Mouse (Mus musculus) neural tube, embryonic 14.5 days (tissue): ENCODE measurements around the gene Iqcg. TPM values are rescaled to one million over a fixed set of nuclear protein-coding genes. Genes with fewer than 3 reads are reported as not detected.

Experiments
- ATAC-seq: fragments of 200-750 bp; cut with Nextera tagmentation; 2 replicates; pipeline ENCODE4 v1.8.0; 2017; ENCODE audit warnings: low read depth, mild to moderate bottlenecking, moderate TSS enrichment, moderate library complexity
- H3K27ac ChIP-seq: fragments of 300-500 bp; sonication (generic); 2 replicates; pipeline ENCODE4 v1.5.1; 2014; ENCODE audit warnings: low read depth, mild to moderate bottlenecking, control low read depth, low read length, moderate library complexity, mixed read lengths
- H3K27me3 ChIP-seq: fragments of 300-500 bp; sonication (generic); 2 replicates; pipeline ENCODE4 v1.6.1; 2014; ENCODE audit warnings: low read length; ENCODE audit not compliant: control insufficient read depth, insufficient read depth
- H3K36me3 ChIP-seq: fragments of 300-500 bp; sonication (generic); 2 replicates; pipeline ENCODE4 v1.6.1; 2014; ENCODE audit warnings: low read length, mixed read lengths; ENCODE audit not compliant: control insufficient read depth, insufficient read depth
- H3K4me1 ChIP-seq: fragments of 300-500 bp; sonication (generic); 2 replicates; pipeline ENCODE4 v1.6.1; 2014; ENCODE audit warnings: low read length; ENCODE audit not compliant: control insufficient read depth, insufficient read depth
- H3K4me2 ChIP-seq: fragments of 300-500 bp; sonication (generic); 2 replicates; pipeline ENCODE4 v1.6.1; 2014; ENCODE audit warnings: mild to moderate bottlenecking, low read depth, low read length, control low read depth
- H3K4me3 ChIP-seq: fragments of 300-500 bp; sonication (generic); 2 replicates; pipeline ENCODE4 v1.5.1; 2014; ENCODE audit warnings: low read depth, low read length, control low read depth, mixed read lengths
- H3K9ac ChIP-seq: fragments of 300-500 bp; sonication (generic); replicated peaks from 2 replicates; pipeline ENCODE4 v1.6.1; 2014; ENCODE audit warnings: low read depth, mild to moderate bottlenecking, control low read depth, low read length, mixed read lengths
- H3K9me3 ChIP-seq: fragments of 300-500 bp; sonication (generic); 2 replicates; pipeline ENCODE4 v1.6.1; 2016; ENCODE audit warnings: low read length; ENCODE audit not compliant: control insufficient read depth
- WGBS: fragments of 180-500 bp; shearing (Covaris S2); extraction: QIAGEN DNeasy Blood & Tissue Kit; methylation state at CpG from one replicate; pipeline ENCODE4 v1.1.7; 2014; 5-methylcytosine and 5-hydroxymethylcytosine counted together
- polyA plus RNA-seq: library from polyadenylated mRNA; unstranded; fragments of >200 nt; fragmentation: Nextera tagmentation; extraction: Ambion mirVana; gene quantifications from 2 replicates; pipeline ENCODE4 v1.2.1, GENCODE M21; 2014

Iqcg gene
- polyA plus RNA-seq, 1 experiment from 2014 or later = 5.8 TPM

- H3K36me3 ChIP-seq = no peaks in the 10 kb centered on the region
- WGBS = 69% methylated on average over 1 of the region's 1 CpGs
- H3K4me3 ChIP-seq = no peak overlapping the region
- H3K9me3 ChIP-seq = no peaks in the 10 kb centered on the region
- no peaks in the 10 kb centered on the region for H3K27me3 ChIP-seq
- no peak overlapping the region for H3K27ac ChIP-seq
- H3K4me2 ChIP-seq = no peak overlapping the region
- ATAC-seq = no peak
- H3K9ac ChIP-seq = no peak overlapping the region
- no peaks in the 10 kb centered on the region for H3K4me1 ChIP-seq
Measured at GRCm38 (mm10) chr16:33042682-33043081, 13.3 kb downstream of the Iqcg start.

- Histone ChIP-seq H3K4me1 (no peaks in the 10 kb centered on the region), H3K9ac (no peak overlapping the region), H3K4me3 (no peak overlapping the region), H3K9me3 (no peaks in the 10 kb centered on the region), H3K4me2 (no peak overlapping the region), H3K36me3 (no peaks in the 10 kb centered on the region), H3K27me3 (no peaks in the 10 kb centered on the region), H3K27ac (no peak overlapping the region)
- 85% methylated on average over 4 of the region's 4 CpGs for WGBS
- ATAC-seq = no peak
Measured at GRCm38 (mm10) chr16:33036006-33036405, 20.0 kb downstream of the Iqcg start.

DNA sequence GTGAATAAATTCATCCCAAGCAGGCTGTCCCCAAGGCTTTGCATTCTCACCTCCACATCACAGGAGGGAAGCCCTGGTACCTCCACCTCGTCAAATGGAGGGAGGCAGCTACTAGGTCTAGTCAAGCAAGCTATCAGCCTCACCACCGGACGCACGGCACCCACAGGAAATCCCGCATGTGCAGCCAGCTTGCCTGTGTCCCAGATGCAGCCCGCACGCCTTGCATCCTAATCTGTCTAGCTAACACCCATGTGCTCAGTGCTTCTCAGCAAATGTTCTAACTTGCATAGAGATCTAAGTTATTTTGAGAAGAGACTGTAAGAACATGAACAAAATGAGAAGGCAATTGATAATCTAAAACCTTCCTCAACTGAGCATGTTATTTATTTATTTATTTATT, 29.7 kb downstream of the Iqcg start:
- WGBS = 92% methylated on average over 7 of the region's 7 CpGs
- Histone ChIP-seq H3K9me3 (no peaks in the 10 kb centered on the region), H3K27ac (no peak overlapping the region), H3K27me3 (no peaks in the 10 kb centered on the region), H3K4me1 (no peaks in the 10 kb centered on the region), H3K4me3 (no peak overlapping the region), H3K4me2 (no peak overlapping the region), H3K9ac (no peak overlapping the region), H3K36me3 (no peaks in the 10 kb centered on the region)
- ATAC-seq = no peak

GRCm38 (mm10) chr16:33024456-33025104, 31.4 kb downstream of the Iqcg start:
- no peaks in the 10 kb centered on the region for H3K27me3 ChIP-seq
- H3K9me3 ChIP-seq = no peaks in the 10 kb centered on the region
- no peak overlapping the region for H3K4me2 ChIP-seq
- H3K27ac ChIP-seq = no peak overlapping the region
- H3K36me3 ChIP-seq = no peaks in the 10 kb centered on the region
- no peak overlapping the region for H3K4me3 ChIP-seq
- ATAC-seq = no peak
- WGBS = 75% methylated on average over 8 of the region's 8 CpGs
- H3K4me1 ChIP-seq = no peaks in the 10 kb centered on the region
- H3K9ac ChIP-seq = no peak overlapping the region

- H3K4me3 ChIP-seq = no peak overlapping the region
- no peak overlapping the region for H3K9ac ChIP-seq
- 5% methylated on average over 4 of the region's 4 CpGs for WGBS
- no peaks in the 10 kb centered on the region for H3K4me1 ChIP-seq
- H3K9me3 ChIP-seq = no peaks in the 10 kb centered on the region
- no peak overlapping the region for H3K4me2 ChIP-seq
- no peaks in the 10 kb centered on the region for H3K27me3 ChIP-seq
- no peak overlapping the region for H3K27ac ChIP-seq
- H3K36me3 ChIP-seq = no peaks in the 10 kb centered on the region
- ATAC-seq = peak; percentile 51; the same call in 1 of the 2 replicates
Measured at GRCm38 (mm10) chr16:33023750-33024149, 32.3 kb downstream of the Iqcg start.

GRCm38 (mm10) chr16:33021381-33021780, 34.6 kb downstream of the Iqcg start:
- Histone ChIP-seq H3K9me3 (no peaks in the 10 kb centered on the region), H3K27ac (no peak overlapping the region), H3K9ac (no peak overlapping the region), H3K4me1 (no peaks in the 10 kb centered on the region), H3K27me3 (no peaks in the 10 kb centered on the region), H3K36me3 (no peaks in the 10 kb centered on the region; the same call in 1 of the 2 replicates), H3K4me2 (no peak overlapping the region), H3K4me3 (no peak overlapping the region)
- no peak for ATAC-seq
- 84% methylated on average over 3 of the region's 3 CpGs for WGBS

DNA sequence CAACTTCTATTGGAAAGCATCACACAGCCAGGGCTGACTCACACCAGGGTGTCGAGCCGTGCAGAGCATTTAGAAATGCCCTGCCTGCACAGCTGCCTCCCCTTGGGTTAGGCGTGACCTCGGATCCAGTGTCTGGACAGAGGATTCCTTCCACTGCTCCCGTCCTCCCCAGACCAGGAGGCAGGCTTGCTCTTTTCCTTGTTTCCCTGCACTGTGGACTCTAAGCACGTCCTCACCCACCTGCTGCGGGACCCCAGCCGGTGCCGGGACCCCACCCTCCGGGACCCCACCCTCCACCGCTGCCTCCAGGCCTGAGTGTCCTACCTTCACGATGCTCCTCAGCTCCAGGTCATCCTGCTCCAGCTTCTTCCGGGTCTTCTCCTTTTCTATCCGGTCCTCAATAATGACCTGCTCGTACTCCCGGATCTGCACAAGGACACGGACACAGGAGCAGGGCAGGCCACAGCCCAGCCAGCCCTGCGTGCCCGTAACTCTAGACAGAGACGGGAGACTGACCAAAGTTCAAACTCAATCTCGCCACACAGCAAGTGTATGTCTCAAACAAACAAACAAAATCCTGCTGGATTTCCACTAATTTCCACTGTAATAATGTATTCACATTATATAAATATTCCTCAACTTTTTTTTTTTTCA, 36.8 kb downstream of the Iqcg start:
- H3K9ac ChIP-seq = no peak overlapping the region
- H3K27ac ChIP-seq = no peak overlapping the region
- H3K27me3 ChIP-seq = no peaks in the 10 kb centered on the region
- no peak for ATAC-seq
- no peaks in the 10 kb centered on the region for H3K4me1 ChIP-seq
- 77% methylated on average over 21 of the region's 21 CpGs for WGBS
- H3K4me2 ChIP-seq = no peak overlapping the region
- no peak overlapping the region for H3K4me3 ChIP-seq
- H3K36me3 ChIP-seq = peaks cover 1% of the 10 kb centered on the region; the same call in 1 of the 2 replicates
- H3K9me3 ChIP-seq = no peaks in the 10 kb centered on the region

DNA sequence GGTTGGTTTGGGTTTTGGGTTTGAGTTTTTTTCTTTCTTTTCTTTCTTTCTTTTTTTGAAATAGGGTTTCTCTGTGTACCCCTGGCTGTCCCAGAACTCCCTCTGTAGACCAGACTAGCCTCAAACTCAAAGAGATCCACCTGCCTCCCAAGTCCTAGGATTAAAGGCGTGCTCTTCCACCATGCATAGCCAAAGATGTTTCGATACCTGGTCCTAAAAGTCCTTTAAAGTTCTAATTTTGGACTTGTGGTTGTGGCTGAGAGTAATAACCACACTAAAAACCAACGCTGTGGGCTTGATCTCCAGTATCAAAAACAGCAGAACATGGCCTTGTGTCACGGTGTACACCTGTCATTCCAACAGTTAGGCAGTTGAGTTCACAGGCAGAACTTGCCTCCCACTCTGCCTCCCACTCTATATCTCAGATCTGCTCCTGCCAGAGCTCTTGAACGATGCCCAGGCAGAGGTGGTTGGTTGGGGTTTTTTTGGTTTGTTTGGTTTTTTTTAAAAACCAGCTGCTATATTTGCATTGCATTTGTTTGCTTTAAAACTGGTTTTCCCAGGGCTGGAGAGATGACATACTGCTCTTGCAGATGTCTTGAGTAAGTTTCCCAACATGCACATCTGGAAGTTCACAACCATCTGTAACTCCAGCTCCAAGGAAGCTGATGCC, 38.2 kb downstream of the Iqcg start:
- 94% methylated on average over 5 of the region's 5 CpGs for WGBS
- Histone ChIP-seq H3K36me3 (peaks cover 15% of the 10 kb centered on the region), H3K27ac (no peak overlapping the region), H3K9ac (no peak overlapping the region), H3K4me1 (no peaks in the 10 kb centered on the region), H3K4me2 (no peak overlapping the region), H3K9me3 (no peaks in the 10 kb centered on the region), H3K27me3 (no peaks in the 10 kb centered on the region), H3K4me3 (no peak overlapping the region)
- no peak for ATAC-seq

GRCm38 (mm10) chr16:33015986-33016385, 40.0 kb downstream of the Iqcg start:
- no peak for ATAC-seq
- peaks cover 19% of the 10 kb centered on the region for H3K36me3 ChIP-seq
- whole genome bisulfite sequencing = 93% methylated on average over 2 of the region's 2 CpGs

More at GRCm38 (mm10) chr16:33015986-33016385, 40.0 kb downstream of the Iqcg start:
- Histone ChIP-seq H3K27me3 (no peaks in the 10 kb centered on the region), H3K9me3 (no peaks in the 10 kb centered on the region), H3K27ac (no peak overlapping the region), H3K4me1 (no peaks in the 10 kb centered on the region), H3K9ac (no peak overlapping the region), H3K4me2 (no peak overlapping the region), H3K4me3 (no peak overlapping the region)
